Mouse (Mus musculus): ENCODE measurements at regions not wholly inside any gene's neighbourhood (a gene's known extent, or its start where the extent isn't known, plus 50 kb on each side); places are given as distances from the start of the nearest gene placed in this dataset.
A peak's percentile ranks its signal among the peaks of the same experiment; 100 is the strongest.

- ATAC-seq (replicated peaks; ENCODE audit: low FRiP score, low read depth) (no peak), DNase-seq (ENCODE audit: low spot score) (no peak)
- WGBS = 79% methylated on average over 9 of the region's 9 CpGs
- Histone ChIP-seq H3K36me3 (ENCODE audit: insufficient read depth, low read length) (no peaks in the 10 kb centered on the region), H3K4me3 (replicated peaks; ENCODE audit: low read depth, low read length) (no peak overlapping the region), H3K9ac (ENCODE audit: low read depth, low read length) (no peak overlapping the region), H3K4me1 (replicated peaks; ENCODE audit: insufficient read depth, low read length) (no peaks in the 10 kb centered on the region), H3K27ac (no peak overlapping the region), H3K4me2 (ENCODE audit: low read length) (no peak overlapping the region), H3K9me3 (replicated peaks; ENCODE audit: low read length) (no peaks in the 10 kb centered on the region), H3K27me3 (ENCODE audit: insufficient read depth, low read length) (no peaks in the 10 kb centered on the region)
- no peak for TF ChIP-seq CTCF (IDR thresholded peaks at IDR 0.05; ENCODE audit: low read depth)
Measured at GRCm38 (mm10) chr3:41155132-41155760, 72.4 kb upstream of the Pgrmc2 start.

- H3K4me2 ChIP-seq (ENCODE audit: low read length) = no peak overlapping the region
- no peak for TF ChIP-seq CTCF (IDR thresholded peaks at IDR 0.05; ENCODE audit: low read depth)
- DNase-seq (ENCODE audit: low spot score) (no peak), ATAC-seq (replicated peaks; ENCODE audit: low FRiP score, low read depth) (no peak)
- no peaks in the 10 kb centered on the region for H3K9me3 ChIP-seq (replicated peaks; ENCODE audit: low read length)
- H3K4me3 ChIP-seq (replicated peaks; ENCODE audit: low read depth, low read length) = no peak overlapping the region
- H3K27ac ChIP-seq = no peak overlapping the region
- WGBS = 76% methylated on average over 1 of the region's 1 CpGs
- no peaks in the 10 kb centered on the region for H3K4me1 ChIP-seq (replicated peaks; ENCODE audit: insufficient read depth, low read length)
- H3K36me3 ChIP-seq (ENCODE audit: insufficient read depth, low read length) = no peaks in the 10 kb centered on the region
- no peak overlapping the region for H3K9ac ChIP-seq (ENCODE audit: low read depth, low read length)
- no peaks in the 10 kb centered on the region for H3K27me3 ChIP-seq (ENCODE audit: insufficient read depth, low read length)
Measured at GRCm38 (mm10) chr3:41154402-41154801, 71.6 kb upstream of the Pgrmc2 start.

- no peak for DNase-seq (ENCODE audit: low spot score)
- H3K27ac ChIP-seq = no peak overlapping the region
Measured at GRCm38 (mm10) chr3:41151989-41152388, 69.1 kb upstream of the Pgrmc2 start.

GRCm38 (mm10) chr3:41140391-41140790, 57.5 kb upstream of the Pgrmc2 start:
- ATAC-seq (replicated peaks; ENCODE audit: low FRiP score, low read depth) (no peak), DNase-seq (ENCODE audit: low spot score) (no peak)
- H3K27ac ChIP-seq = no peak overlapping the region
- no peaks in the 10 kb centered on the region for H3K4me1 ChIP-seq (replicated peaks; ENCODE audit: insufficient read depth, low read length)
- H3K36me3 ChIP-seq (ENCODE audit: insufficient read depth, low read length) = no peaks in the 10 kb centered on the region
- TF ChIP-seq CTCF (IDR thresholded peaks at IDR 0.05; ENCODE audit: low read depth) = no peak
- 93% methylated on average over 4 of the region's 4 CpGs for WGBS
- no peaks in the 10 kb centered on the region for H3K9me3 ChIP-seq (replicated peaks; ENCODE audit: low read length)
- no peak overlapping the region for H3K4me3 ChIP-seq (replicated peaks; ENCODE audit: low read depth, low read length)
- H3K4me2 ChIP-seq (ENCODE audit: low read length) = no peak overlapping the region
- H3K27me3 ChIP-seq (ENCODE audit: insufficient read depth, low read length) = no peaks in the 10 kb centered on the region
- H3K9ac ChIP-seq (ENCODE audit: low read depth, low read length) = no peak overlapping the region

More at GRCm38 (mm10) chr3:41151989-41152388, 69.1 kb upstream of the Pgrmc2 start:
- no peak for TF ChIP-seq CTCF (IDR thresholded peaks at IDR 0.05; ENCODE audit: low read depth)
- Histone ChIP-seq H3K4me3 (replicated peaks; ENCODE audit: low read depth, low read length) (no peak overlapping the region), H3K4me1 (replicated peaks; ENCODE audit: insufficient read depth, low read length) (no peaks in the 10 kb centered on the region), H3K36me3 (ENCODE audit: insufficient read depth, low read length) (no peaks in the 10 kb centered on the region), H3K4me2 (ENCODE audit: low read length) (no peak overlapping the region), H3K27me3 (ENCODE audit: insufficient read depth, low read length) (no peaks in the 10 kb centered on the region), H3K9ac (ENCODE audit: low read depth, low read length) (no peak overlapping the region), H3K9me3 (replicated peaks; ENCODE audit: low read length) (no peaks in the 10 kb centered on the region)
- no peak for ATAC-seq (replicated peaks; ENCODE audit: low FRiP score, low read depth)
- 78% methylated on average over 7 of the region's 7 CpGs for WGBS

- no peak overlapping the region for H3K4me3 ChIP-seq (replicated peaks; ENCODE audit: low read depth, low read length)
- no peaks in the 10 kb centered on the region for H3K4me1 ChIP-seq (replicated peaks; ENCODE audit: insufficient read depth, low read length)
- ATAC-seq (replicated peaks; ENCODE audit: low FRiP score, low read depth) (no peak), DNase-seq (ENCODE audit: low spot score) (no peak)
- no peaks in the 10 kb centered on the region for H3K27me3 ChIP-seq (ENCODE audit: insufficient read depth, low read length)
- 77% methylated on average over 1 of the region's 1 CpGs for WGBS
- no peaks in the 10 kb centered on the region for H3K36me3 ChIP-seq (ENCODE audit: insufficient read depth, low read length)
- no peak overlapping the region for H3K4me2 ChIP-seq (ENCODE audit: low read length)
- no peaks in the 10 kb centered on the region for H3K9me3 ChIP-seq (replicated peaks; ENCODE audit: low read length)
- H3K9ac ChIP-seq (ENCODE audit: low read depth, low read length) = no peak overlapping the region
- no peak overlapping the region for H3K27ac ChIP-seq
- no peak for TF ChIP-seq CTCF (IDR thresholded peaks at IDR 0.05; ENCODE audit: low read depth)
Measured at GRCm38 (mm10) chr3:41137931-41138330, 55.1 kb upstream of the Pgrmc2 start.

DNA sequence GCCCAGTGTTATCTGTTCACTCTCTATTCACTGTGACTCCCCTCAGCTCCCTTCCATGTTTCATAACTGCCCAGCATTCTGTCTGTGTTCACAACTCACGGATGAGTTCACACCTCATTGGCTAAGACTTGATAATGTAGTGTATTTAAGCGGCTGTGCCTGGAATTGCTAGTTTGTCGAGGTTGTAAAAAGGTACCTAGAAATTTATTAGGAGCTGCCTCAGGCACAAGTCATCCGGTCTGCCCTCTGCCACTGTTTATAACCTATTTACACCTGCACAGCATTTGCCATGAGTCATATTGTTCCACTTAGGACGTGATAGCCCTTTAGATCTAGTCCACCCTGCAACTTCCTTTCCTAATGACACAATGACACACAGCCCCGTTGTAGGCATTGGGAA, 50.0 kb upstream of the Pgrmc2 start:
- H3K27me3 ChIP-seq (ENCODE audit: insufficient read depth, low read length) = no peaks in the 10 kb centered on the region
- no peaks in the 10 kb centered on the region for H3K9me3 ChIP-seq (replicated peaks; ENCODE audit: low read length)
- ATAC-seq (replicated peaks; ENCODE audit: low FRiP score, low read depth) = no peak
- no peaks in the 10 kb centered on the region for H3K4me1 ChIP-seq (replicated peaks; ENCODE audit: insufficient read depth, low read length)
- no peak overlapping the region for H3K9ac ChIP-seq (ENCODE audit: low read depth, low read length)
- no peak for TF ChIP-seq CTCF (IDR thresholded peaks at IDR 0.05; ENCODE audit: low read depth)
- H3K4me3 ChIP-seq (replicated peaks; ENCODE audit: low read depth, low read length) = no peak overlapping the region
- no peaks in the 10 kb centered on the region for H3K36me3 ChIP-seq (ENCODE audit: insufficient read depth, low read length)
- WGBS = 22% methylated on average over 6 of the region's 6 CpGs
- peak; percentile 4 for DNase-seq (ENCODE audit: low spot score)
- no peak overlapping the region for H3K27ac ChIP-seq
- no peak overlapping the region for H3K4me2 ChIP-seq (ENCODE audit: low read length)
